Mouse (Mus musculus) midbrain, embryonic 16.5 days (tissue): ENCODE measurements around the gene Bcl9l. TPM values are rescaled to one million over a fixed set of nuclear protein-coding genes. Genes with fewer than 3 reads are reported as not detected.

ENCODE experiments used
- ATAC-seq: fragments of 200-750 bp; cut with Nextera tagmentation; 2 replicates; pipeline ENCODE4 v1.8.0; 2017; ENCODE audit warnings: moderate TSS enrichment
- H3K27ac ChIP-seq: fragments of 300-500 bp; sonication (generic); 2 replicates; pipeline ENCODE4 v1.5.1; 2014; ENCODE audit warnings: mild to moderate bottlenecking, low read length, mixed read lengths
- H3K27me3 ChIP-seq: fragments of 300-500 bp; sonication (generic); 2 replicates; pipeline ENCODE4 v1.6.1; 2014; ENCODE audit warnings: low read depth, low read length, mixed read lengths; ENCODE audit not compliant: control insufficient read depth, insufficient read depth
- H3K36me3 ChIP-seq: fragments of 300-500 bp; sonication (generic); 2 replicates; pipeline ENCODE4 v1.6.1; 2014; ENCODE audit warnings: mild to moderate bottlenecking, low read length, moderate library complexity, mixed read lengths; ENCODE audit not compliant: control insufficient read depth, insufficient read depth
- H3K4me1 ChIP-seq: fragments of 300-500 bp; sonication (generic); 2 replicates; pipeline ENCODE4 v1.6.1; 2014; ENCODE audit warnings: mild to moderate bottlenecking, low read length, mixed read lengths; ENCODE audit not compliant: control insufficient read depth, insufficient read depth
- H3K4me2 ChIP-seq: fragments of 300-500 bp; sonication (generic); 2 replicates; pipeline ENCODE4 v1.6.1; 2014; ENCODE audit warnings: mild to moderate bottlenecking, low read length, mixed read lengths
- H3K4me3 ChIP-seq: fragments of 300-500 bp; sonication (generic); 2 replicates; pipeline ENCODE4 v1.5.1; 2014; ENCODE audit warnings: low read depth, mild to moderate bottlenecking, low read length, moderate library complexity, mixed read lengths
- H3K9ac ChIP-seq: fragments of 300-500 bp; sonication (generic); 2 replicates; pipeline ENCODE4 v1.6.1; 2014; ENCODE audit warnings: low read depth, low read length, mixed read lengths
- H3K9me3 ChIP-seq: fragments of 300-500 bp; sonication (generic); replicated peaks from 2 replicates; pipeline ENCODE4 v1.6.1; 2014; ENCODE audit warnings: mild to moderate bottlenecking, low read length, mixed read lengths; ENCODE audit not compliant: control insufficient read depth, poor library complexity, severe bottlenecking
- WGBS: fragments of 180-500 bp; shearing (Covaris S2); extraction: QIAGEN DNeasy Blood & Tissue Kit; methylation state at CpG from one replicate; pipeline ENCODE4 v1.1.7; 2014; 5-methylcytosine and 5-hydroxymethylcytosine counted together
- polyA plus RNA-seq: library from polyadenylated mRNA; unstranded; fragments of >200 nt; fragmentation: Nextera tagmentation; extraction: Ambion mirVana; gene quantifications from 2 replicates; pipeline ENCODE4 v1.2.1, GENCODE M21; 2015

Gene Bcl9l
- polyA plus RNA-seq, 1 experiment from 2014 or later, result 10.7 TPM

GRCm38 (mm10) chr9:44524235-44524826 lies 41.7 kb downstream of the Bcl9l start:
- Histone ChIP-seq H3K27ac (no peak overlapping the region), H3K4me3 (no peak overlapping the region), H3K9ac (no peak overlapping the region), H3K4me2 (no peak overlapping the region), H3K9me3 (no peaks in the 10 kb centered on the region), H3K4me1 (no peaks in the 10 kb centered on the region), H3K36me3 (no peaks in the 10 kb centered on the region), H3K27me3 (no peaks in the 10 kb centered on the region)
- WGBS, result 74% methylated on average over 5 of the region's 5 CpGs
- no peak for ATAC-seq

GRCm38 (mm10) chr9:44525001-44525400 lies 42.4 kb downstream of the Bcl9l start:
- Histone ChIP-seq H3K27me3 (no peaks in the 10 kb centered on the region), H3K9ac (no peak overlapping the region), H3K9me3 (no peaks in the 10 kb centered on the region), H3K36me3 (no peaks in the 10 kb centered on the region), H3K4me3 (no peak overlapping the region), H3K4me1 (no peaks in the 10 kb centered on the region), H3K27ac (no peak overlapping the region), H3K4me2 (no peak overlapping the region)
- no peak for ATAC-seq
- 82% methylated on average over 3 of the region's 3 CpGs for WGBS

DNA sequence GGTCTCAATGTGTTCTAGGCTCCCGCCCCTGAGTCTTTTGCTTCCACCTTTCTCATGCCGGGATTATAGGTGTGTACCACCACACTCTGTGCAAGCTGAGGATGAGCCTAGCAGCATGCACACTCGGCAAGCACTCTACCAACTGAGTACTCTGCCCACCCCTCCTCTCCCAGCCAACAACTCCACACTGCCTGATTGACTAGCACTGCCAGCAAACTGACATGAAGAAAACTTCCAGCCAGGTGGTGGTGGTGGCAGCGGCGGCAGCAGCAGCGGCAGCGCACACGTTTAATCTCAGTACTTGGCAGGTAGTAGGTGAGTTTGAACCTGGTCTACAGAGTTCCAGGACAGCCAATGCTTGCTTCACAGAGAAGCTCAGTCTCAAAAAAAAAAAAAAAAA lies 43.0 kb downstream of the Bcl9l start:
- Histone ChIP-seq H3K27ac (no peak overlapping the region), H3K4me3 (no peak overlapping the region), H3K9me3 (no peaks in the 10 kb centered on the region), H3K4me2 (no peak overlapping the region), H3K27me3 (no peaks in the 10 kb centered on the region), H3K4me1 (no peaks in the 10 kb centered on the region), H3K36me3 (no peaks in the 10 kb centered on the region), H3K9ac (no peak overlapping the region)
- WGBS, result 93% methylated on average over 8 of the region's 8 CpGs
- no peak for ATAC-seq

DNA sequence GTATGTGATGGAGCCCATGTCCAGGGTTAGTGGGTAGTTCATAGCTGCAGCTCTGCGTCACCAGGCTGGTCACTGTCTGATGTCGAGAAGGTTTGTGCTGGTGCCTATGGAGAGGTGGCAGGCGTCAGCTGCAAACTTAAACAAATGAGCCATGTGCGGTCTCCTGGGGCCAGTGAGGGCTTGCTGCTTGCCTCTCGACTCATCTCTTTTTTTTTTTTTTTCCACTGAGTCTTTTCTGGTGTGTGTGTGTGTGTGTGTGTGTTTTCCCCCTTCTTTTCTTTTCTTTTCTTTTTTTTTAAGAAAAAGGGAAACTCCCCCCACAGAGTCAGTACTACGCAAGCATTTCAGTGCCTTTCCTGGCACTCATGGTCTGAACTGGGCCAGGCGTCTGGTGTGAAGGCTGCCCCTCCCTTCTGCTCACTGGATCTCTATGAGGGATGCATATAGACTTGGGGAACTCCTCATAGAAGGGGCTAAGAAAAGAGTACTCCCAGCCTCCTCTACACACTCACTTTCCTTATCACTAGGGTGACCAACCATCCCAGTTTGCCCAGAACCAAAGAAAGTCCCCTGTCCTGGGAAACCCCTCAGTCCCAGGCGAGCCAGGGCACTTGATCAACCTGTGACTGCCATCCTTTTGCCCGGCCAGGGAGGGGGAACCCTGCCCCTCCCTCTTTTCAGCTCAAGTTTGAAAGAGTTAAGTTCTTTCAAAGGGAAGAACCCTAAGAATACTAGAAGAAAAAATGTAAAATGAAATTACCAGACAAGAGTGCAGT lies 43.9 kb downstream of the Bcl9l start:
- ATAC-seq, result no peak
- H3K4me2 ChIP-seq, result no peak overlapping the region
- WGBS, result 63% methylated on average over 9 of the region's 9 CpGs
- no peak overlapping the region for H3K4me3 ChIP-seq
- H3K36me3 ChIP-seq, result no peaks in the 10 kb centered on the region
- H3K27ac ChIP-seq, result no peak overlapping the region
- H3K4me1 ChIP-seq, result no peaks in the 10 kb centered on the region
- H3K9ac ChIP-seq, result no peak overlapping the region
- no peaks in the 10 kb centered on the region for H3K27me3 ChIP-seq
- no peaks in the 10 kb centered on the region for H3K9me3 ChIP-seq

DNA sequence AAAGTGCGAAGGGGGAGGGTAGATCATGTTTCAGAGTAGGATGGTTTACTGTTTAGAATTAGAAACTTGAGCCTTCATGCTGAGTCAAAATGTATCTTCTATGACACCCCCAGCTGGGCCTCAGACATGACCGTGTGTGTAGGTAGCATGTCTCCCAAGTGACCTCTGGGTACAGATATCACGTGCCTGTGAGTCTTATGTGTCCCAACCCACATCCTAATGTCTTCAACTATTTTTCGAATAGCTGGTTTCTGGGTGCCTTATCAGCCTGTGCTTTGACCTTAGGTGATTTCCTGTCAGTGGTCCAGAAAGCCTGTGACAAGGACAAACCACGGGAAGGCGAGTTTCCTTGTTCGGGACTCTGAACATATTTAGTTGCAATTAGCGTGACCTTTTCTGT lies 45.7 kb downstream of the Bcl9l start:
- no peaks in the 10 kb centered on the region for H3K27me3 ChIP-seq
- no peak overlapping the region for H3K4me3 ChIP-seq
- no peaks in the 10 kb centered on the region for H3K4me1 ChIP-seq
- ATAC-seq, result no peak
- 89% methylated on average over 8 of the region's 8 CpGs for WGBS
- no peaks in the 10 kb centered on the region for H3K9me3 ChIP-seq
- no peak overlapping the region for H3K4me2 ChIP-seq
- H3K36me3 ChIP-seq, result no peaks in the 10 kb centered on the region
- no peak overlapping the region for H3K9ac ChIP-seq
- no peak overlapping the region for H3K27ac ChIP-seq

DNA sequence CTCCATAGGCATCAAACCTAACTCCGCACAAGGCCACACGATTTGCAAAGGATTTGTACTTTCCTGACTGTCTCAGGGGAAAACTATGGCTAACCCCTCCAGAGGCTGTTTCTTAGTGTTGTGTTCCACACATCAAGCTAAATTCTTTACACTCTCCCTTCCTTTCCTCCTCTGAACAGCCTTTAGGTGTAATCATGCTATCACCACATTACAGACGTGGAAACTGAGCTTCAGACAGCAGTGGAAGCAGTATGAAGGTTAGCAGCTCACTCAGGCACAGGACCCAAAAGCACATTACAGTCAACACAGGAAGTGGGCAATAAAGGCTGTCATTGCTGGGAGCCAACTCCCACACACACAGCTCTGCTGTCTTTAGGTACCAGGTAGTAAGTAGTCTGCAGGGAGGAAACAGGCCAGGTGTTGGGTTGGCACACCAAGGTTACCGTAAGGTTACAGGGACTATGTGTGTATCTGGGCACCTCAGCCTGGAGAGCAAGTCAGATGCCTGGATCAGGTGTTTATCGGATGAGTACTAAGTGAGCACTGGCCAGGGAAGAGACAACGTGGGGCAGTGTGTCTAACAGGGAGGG lies 50.5 kb downstream of the Bcl9l start:
- WGBS, result 93% methylated on average over 6 of the region's 6 CpGs
- ATAC-seq, result no peak
- no peak overlapping the region for H3K27ac ChIP-seq
- no peaks in the 10 kb centered on the region for H3K9me3 ChIP-seq
- no peaks in the 10 kb centered on the region for H3K27me3 ChIP-seq
- no peak overlapping the region for H3K4me2 ChIP-seq
- no peak overlapping the region for H3K4me3 ChIP-seq
- H3K36me3 ChIP-seq, result no peaks in the 10 kb centered on the region
- no peaks in the 10 kb centered on the region for H3K4me1 ChIP-seq
- no peak overlapping the region for H3K9ac ChIP-seq

GRCm38 (mm10) chr9:44537625-44538301 lies 55.1 kb downstream of the Bcl9l start:
- Histone ChIP-seq H3K9me3 (no peaks in the 10 kb centered on the region), H3K9ac (no peak overlapping the region), H3K36me3 (no peaks in the 10 kb centered on the region), H3K27me3 (no peaks in the 10 kb centered on the region), H3K4me2 (no peak overlapping the region), H3K4me1 (no peaks in the 10 kb centered on the region), H3K4me3 (no peak overlapping the region), H3K27ac (no peak overlapping the region)
- ATAC-seq, result no peak
- WGBS, result 82% methylated on average over 19 of the region's 19 CpGs

DNA sequence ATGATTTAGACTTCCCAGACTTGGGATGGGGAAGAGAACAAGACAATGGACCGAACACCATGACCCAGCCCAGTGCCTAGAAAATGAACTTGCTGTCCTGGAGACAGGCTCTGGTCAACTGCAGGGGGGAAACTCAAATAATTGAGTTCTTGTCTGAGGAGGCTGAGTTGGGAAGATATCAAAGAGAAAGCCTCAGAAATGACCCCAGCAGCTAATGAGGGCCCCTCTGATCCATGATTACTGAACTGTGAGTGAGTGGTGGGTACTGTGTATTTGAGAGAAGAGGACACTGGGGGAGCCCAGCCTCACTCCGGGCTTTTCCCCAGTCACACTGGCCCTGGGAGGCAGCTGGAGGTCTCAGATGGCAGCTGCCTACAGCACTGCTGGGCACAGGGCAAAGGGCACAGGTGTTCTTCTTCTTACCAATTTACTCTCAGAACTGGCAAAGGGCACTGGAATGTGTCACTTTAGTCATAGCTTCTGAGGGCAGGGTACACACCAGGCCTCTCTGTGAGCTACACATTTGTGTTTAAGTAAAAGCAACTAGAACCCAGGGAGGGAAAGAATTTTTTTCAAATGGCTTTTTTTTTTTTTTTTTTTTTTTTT lies 57.3 kb downstream of the Bcl9l start:
- Histone ChIP-seq H3K4me2 (no peak overlapping the region), H3K27me3 (no peaks in the 10 kb centered on the region), H3K4me3 (no peak overlapping the region), H3K9me3 (no peaks in the 10 kb centered on the region), H3K4me1 (no peaks in the 10 kb centered on the region), H3K36me3 (no peaks in the 10 kb centered on the region), H3K9ac (no peak overlapping the region), H3K27ac (no peak overlapping the region)
- WGBS, result 59% methylated on average over 2 of the region's 2 CpGs
- no peak for ATAC-seq
